Mouse (Mus musculus) G1E-ER4 (cell line): Measurements from ENCODE around the gene Pip4k2c. TPM values are rescaled to one million over a fixed set of nuclear protein-coding genes. Genes with fewer than 3 reads are reported as not detected.

Experiments
- GATA1 ChIP-seq: IDR thresholded peaks from one replicate; pipeline ENCODE4 v1.8.0; 2012; ENCODE audit warnings: low read length, inconsistent platforms
- polyA plus RNA-seq: library from polyadenylated mRNA; stranded (reverse); fragments of >175 nt; gene quantifications from 2 replicates; pipeline ENCODE4 v1.2.3, GENCODE M21; 2012

Gene Pip4k2c
- polyA plus RNA-seq, 1 experiment = 80.6 TPM

DNA sequence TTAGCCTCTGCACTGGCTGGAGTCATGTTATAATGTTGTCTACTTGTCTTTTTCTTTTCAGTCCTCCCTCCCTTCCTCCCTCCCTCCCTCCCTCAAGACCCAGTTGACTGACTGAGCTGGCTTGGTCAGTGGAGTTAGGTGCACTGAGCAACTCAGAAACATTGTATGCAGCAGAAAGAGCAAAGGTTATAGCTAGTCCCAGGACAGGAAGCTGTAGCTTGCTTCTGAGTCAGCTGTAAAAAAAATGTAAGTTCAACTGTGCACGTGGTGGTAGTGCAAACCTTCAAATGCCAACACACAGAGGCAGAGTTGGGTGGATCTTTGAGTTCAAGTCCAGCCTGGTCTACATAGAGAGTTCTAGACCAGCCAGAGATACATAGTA, 3.0 kb upstream of the Pip4k2c start:
- TF ChIP-seq GATA1 = no peak

DNA sequence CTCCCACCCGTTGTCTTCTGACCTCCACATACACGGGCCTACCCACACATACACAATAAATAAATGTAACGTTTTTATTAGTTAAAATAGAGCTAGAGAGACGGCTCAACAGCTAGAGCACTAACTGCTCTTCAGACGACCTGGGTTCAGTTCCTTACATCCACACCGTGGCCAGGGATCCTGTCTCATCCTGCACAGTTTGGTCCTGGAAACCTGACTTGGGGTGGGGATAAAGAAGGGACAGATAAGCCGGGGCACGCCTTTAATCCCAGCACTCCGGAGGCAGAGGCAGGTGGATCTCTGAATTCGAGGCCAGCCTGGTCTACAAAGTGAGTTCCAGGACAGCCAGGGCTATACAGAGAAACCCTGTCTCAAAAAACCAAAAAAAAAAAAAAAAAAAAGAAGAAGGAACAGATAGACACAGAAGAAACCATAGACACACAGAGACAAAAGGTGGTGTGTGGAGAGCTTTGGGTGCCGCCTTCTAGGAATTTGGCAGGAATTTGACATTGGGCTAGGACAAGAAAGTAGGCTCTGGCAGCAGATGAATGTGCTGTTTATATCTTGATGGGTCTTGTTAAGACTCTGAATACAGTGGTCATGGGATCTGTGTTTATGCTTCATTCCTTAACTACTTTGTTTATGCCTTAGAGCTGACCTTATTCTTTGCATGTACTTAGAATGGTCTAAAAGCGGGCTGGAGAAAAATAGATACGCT, 2.5 kb upstream of the Pip4k2c start:
- TF ChIP-seq GATA1 = no peak

DNA sequence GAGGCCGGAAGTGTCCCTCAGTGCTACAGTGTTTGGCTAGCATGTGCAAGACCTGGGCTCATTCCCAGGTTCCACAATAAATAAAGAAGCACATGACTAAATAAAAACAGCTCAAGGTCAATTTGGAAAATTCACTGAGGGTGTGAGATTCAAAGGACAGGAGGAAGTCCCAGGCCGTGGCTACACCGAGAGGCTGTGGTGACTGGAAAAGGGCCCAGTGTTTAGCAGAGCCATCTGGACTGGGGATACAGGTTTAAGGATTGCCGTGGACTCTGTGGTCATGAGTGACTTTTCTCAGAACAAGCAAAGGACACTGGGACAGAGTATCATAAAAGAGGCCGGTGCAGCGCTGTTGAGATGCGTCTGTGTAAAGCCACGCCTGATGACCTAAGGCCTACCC, 1.9 kb upstream of the Pip4k2c start:
- TF ChIP-seq GATA1 = no peak

DNA sequence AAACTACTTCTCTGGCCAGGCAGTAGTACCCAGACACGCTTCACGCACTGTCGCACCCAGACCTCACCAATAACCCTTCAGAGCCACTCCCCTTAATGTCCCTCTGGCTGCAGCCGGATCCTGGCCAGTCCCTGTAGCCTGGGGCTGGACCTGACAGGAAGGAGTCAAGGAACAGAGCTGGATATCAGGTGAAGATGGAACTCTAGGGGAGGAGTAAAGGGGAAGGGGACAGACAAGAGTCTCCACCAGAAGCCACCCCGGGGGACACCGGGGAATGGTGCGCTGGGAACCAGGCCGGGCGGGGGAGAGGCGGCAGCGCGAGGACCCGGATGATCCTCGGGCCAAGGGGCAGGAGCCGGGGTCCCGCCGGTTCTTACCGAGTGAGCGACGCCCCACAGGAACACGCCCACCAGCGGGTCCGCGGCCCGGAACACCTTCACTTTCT, 402 bp downstream of the Pip4k2c start:
- TF ChIP-seq GATA1 = no peak

DNA sequence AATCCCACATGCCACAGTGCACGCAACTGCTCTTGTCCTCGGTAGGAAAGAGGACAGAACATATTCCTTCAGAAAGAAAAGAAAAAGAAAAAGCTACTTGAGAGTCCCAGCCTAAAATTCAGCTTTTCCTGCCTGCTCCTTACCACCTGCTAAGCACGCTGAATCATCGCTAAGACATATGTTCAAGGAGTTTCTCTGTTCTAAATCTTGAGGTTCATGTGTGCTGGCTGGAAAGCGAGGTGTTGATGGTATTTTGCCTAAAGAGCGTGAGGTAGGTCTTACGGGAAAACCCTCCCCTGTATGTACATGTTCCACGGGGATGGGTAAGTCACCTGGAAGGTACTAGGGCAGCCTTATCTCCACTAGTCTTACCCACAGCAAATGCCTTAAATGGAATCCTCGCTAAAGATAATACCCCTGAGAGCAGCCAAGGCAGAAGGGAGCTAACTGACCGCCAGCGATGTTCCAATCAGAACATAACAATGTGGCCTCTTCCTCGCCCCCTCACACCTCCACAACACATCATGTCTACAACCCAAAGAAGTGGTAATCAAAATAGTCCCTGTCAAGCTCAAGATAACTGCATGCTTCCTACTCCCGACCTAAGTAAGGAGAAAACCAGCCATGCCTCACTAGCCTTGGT, 1.3 kb downstream of the Pip4k2c start:
- TF ChIP-seq GATA1 = no peak

DNA sequence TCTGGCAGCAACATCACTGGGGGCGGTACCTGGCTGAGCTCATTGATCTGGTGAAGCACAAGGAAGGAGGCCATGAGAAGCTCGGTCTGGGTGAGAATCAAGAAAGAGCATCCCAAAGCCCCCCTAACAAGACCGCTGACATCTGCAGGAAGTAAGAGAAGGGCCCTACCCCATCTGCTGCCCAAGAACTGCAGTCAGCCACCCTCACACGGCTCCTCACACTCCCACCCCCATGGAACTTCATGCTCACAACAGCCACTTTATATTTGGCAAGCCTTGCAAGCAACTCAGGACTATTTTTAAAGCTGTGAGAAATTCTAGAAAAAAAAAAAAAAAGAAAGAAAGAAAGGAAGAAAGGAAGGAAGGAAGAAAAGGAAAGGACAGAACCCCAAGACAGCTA, 2.5 kb downstream of the Pip4k2c start:
- no peak for TF ChIP-seq GATA1

DNA sequence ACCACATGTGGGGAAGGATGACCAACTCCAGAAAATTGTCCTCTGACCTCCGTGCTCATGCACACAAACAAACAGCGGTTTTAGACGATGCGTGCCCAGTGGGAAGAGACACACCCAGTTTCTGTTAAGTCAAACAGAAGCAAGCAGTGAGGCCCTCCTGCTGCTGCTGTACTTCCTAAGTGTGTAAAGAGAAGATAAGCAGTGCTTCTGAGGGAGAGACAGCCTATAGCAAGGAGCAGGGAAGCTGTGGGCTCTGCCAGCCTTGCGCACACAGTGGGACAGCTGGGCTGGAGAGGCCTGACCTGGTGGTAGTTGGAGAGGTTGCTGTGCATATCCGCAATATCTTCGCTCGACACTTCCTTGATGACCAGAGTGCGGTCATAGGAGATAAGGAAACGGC, 6.0 kb downstream of the Pip4k2c start:
- peak; percentile 23 for TF ChIP-seq GATA1

DNA sequence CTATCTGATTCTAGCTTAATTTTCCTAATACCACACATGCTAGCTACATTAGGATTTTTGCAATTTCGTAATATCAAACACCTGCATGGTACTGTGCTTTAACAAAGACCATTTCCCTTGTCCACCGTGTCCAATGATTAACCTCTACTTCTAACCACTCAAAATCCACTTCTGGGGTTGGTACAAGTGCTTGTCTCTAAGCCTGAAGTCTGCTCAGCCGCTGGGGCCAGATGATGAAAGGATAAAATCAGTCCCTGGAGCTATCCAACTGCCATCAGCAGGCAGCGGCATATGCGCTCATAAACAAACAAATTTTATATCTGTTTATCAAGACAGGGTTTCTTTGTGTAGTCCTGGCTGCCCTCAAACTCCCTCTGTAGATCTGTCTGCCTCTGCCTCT, 6.8 kb downstream of the Pip4k2c start:
- TF ChIP-seq GATA1 = no peak

DNA sequence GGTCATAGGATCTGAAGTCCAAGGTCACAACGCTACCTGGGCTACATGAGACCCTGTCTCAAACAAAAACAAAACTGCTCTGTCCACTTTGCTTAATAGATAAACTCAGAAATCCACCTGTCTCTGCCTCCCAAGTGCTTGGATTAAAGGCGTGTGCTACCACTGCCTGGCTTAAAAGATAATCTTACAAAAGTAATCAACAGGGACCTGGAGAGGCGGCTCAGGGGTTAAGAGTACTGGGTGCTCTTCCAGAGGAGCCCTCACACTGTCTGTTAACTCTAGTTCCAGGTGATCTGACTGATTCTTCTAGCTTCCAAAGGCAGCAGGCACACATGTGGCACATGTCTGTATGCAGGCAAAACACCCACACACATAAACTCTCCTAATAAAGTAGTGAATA, 8.3 kb downstream of the Pip4k2c start:
- no peak for TF ChIP-seq GATA1

DNA sequence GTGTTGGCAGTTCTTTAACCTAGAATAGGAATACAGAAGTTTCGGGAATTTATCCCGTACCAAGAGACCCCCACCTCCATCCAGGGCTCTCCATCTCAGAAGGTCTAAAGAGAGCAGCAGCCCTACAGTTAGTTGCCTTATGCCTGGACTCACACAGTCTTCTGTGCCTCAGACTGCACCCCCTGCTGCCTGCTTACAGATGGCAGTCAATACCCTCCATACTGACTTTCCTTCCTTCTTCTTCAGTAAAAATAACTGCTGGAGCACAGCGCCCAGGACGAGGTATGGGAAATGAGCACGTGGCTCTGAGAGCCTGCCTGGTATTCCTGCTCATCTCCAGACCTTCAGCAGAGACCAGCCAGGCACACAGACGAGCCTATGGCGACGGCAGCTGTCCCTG, 11.1 kb downstream of the Pip4k2c start:
- no peak for TF ChIP-seq GATA1

DNA sequence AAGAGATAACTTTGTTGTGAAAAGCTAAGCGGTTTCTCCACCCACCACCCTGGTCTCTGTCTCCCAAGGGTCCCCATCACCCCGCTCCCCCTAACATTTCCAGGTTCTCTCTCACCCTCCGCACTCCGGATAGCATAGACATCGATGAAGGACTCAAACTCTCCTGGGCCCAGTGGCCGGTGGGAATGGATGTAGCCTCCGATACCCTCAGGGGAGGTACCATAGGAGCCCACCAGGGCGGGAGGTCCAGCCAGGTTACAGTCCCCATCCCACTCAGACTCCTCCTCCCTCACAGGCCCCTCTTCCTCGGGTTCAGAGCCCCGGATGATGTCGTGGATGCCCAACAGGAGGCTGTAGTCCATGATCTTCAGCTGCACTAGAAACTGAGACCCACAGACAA, 11.9 kb downstream of the Pip4k2c start:
- no peak for TF ChIP-seq GATA1

DNA sequence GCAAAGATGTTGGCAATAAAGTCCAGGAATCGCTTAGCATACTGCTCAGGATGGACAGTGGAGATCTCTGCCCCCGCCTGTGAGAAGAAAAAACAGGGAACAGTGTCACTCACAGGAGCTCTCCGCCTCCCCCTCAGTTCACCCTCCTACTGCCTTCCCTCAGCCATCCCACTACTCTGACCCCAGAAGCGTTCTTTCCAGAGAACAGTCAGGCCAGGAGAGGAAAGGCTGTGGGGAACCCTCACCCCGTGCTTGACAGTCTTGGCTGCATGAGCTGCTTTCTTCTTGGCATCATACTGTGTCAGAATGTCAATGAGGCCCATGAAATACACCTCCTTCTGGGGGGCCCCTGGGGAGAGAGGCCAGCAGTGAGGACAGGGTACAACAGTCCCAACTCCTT, 12.3 kb downstream of the Pip4k2c start:
- TF ChIP-seq GATA1 = no peak

DNA sequence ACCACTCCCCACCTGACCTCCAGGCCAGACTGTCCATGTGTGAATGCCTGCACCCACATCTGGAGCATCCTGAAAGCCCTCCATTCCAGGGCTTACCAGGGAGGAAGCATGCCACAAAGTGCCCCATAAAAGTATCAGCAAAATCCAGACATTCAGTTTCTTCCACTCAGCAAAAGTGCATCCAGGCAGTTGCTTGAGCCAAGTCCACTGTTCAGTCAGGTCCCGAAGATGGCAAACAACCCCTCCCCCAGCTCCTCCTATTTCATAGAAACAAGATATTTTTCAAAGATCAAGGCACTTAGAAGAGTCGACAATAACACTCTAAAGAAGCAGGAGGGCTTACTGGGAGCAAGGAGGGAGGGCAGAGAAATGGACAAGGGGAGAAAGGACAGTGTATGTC, 12.9 kb downstream of the Pip4k2c start:
- no peak for TF ChIP-seq GATA1

DNA sequence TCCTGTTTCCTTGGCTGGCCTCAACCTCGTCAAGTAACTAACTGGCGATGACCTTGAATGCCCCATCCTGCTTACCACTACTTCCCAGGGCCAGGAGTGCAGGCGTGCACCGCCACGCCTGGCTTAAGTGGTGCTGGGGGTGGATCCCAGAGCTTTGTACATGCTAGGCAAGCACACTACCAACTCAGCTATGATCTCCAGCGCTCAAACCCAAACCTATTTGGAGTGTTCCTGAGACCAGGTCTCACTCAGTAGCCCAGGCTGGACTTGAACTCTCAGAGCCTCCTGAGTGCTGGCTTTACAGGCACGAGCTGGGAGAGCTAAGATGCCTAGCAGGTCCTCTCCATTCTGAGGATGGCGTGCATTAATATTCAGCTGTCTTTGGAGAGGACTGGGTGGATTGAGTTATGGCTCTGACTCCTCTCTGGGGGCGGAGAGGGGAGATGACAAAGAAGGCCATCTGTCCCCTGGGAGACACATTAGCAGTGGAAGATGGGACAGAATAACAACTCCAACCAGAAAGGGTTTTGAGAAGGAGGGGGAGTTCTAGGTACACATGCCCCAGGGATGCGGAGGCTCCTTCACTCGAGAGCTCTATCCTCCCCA, 13.8 kb downstream of the Pip4k2c start:
- no peak for TF ChIP-seq GATA1

DNA sequence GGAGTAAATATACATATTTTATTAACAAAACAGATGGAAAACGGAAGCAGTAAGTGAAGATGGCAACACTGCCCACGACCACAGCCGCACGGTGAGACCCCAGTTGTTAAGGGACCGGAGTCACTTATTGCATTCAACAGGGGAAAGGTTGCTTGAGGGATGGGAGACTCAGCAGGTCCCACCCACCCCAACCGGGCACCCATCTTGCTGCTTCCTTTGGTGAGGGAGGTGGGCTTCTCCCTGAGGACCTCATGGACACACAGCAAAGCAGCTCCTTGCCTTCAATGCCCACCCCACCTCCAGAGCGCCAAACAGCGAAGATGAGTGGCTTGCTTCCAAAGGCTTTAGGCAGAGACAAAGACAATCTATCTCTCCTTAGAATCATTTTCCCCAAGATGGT, 14.3 kb downstream of the Pip4k2c start:
- TF ChIP-seq GATA1 = no peak

DNA sequence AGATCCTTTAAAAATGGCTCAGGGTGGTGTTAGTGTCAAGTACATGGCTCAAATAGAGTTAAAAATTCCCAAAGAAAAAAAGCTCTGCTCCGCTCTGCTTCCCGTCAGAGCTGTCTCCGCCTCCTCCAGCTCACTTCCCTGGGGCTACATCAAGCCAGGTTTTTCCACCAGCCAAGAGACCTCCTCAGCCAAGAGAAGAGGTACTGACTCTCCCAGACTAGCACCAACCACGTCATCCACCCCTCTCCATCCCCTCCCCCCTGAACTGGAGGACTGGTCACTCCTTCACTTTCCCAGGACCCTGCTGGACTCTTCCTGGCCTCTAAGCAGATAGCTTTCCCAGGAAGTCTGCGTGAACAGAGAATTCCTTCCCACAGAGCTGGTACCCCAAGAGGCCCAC, 15.0 kb downstream of the Pip4k2c start:
- TF ChIP-seq GATA1 = no peak
